Mouse (Mus musculus) layer of hippocampus, postnatal 14 days (tissue): Measurements from ENCODE around the gene Gm42715. TPM values are rescaled to one million over a fixed set of nuclear protein-coding genes. Genes with fewer than 3 reads are reported as not detected.
"Not testable (repeated sequence)": the region's sequence is repeated elsewhere in the genome, so short reads cannot be mapped to it uniquely, and the experiment has no call there.

Experiments used
- DNase-seq, 2 experiments: peaks; one replicate each; pipeline ENCODE4 v3.0.0; 2021 to 2022; ENCODE audit warnings: low spot score in 2 of 2, mixed read lengths in 1 of 2
- long read RNA-seq, 2 experiments: library from polyadenylated mRNA; stranded (forward); transcript quantifications; one replicate each; pipeline ENCODE4 v2.0.0; 2021
- total RNA-seq, 2 experiments: library from RNA; stranded (reverse); gene quantifications; 2 replicates each; pipeline ENCODE4 v1.2.3; 2021

Gm42715 gene
- total RNA-seq, result 10 to 100 TPM in 1 of 2 experiments, 1 to 10 TPM in 1; 9.8 to 11.0 TPM
- long read RNA-seq, experiment 1, partial matches to known transcripts, result 0 of 8 reads
- long read RNA-seq, experiment 1, other reads (novel, unspliced or antisense), result 8 of 8 reads
- long read RNA-seq, experiment 2, partial matches to known transcripts, result 0 of 1 reads
- long read RNA-seq, experiment 2, other reads (novel, unspliced or antisense), result 1 of 1 reads

DNA sequence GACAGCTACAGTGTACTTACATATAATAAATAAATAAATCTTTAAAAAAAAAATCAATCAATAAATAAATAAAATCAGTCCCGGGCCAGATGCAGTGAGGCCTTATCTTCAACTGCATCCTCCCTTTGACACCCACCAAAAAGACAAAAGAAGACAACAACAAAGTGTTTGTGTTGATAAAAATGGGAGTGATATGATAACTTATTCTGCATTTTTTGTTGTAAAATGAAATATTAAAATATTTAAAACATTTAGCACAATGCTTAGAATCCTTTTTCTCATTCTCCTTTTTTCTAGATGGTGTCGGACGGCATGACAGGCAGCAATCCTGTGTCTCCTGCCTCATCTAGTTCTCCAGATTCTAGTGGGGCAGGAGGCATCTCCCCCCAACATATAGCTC, at the start of gene Gm42715:
TSS of gene Gm42715 (plus strand) at position 301 of the 400 bp plus-strand sequence.
- DNase-seq, result no peak

- peak in 1 of 2 experiments; percentile 20 for DNase-seq
These were observed 49.2 kb upstream of the Gm42715 start for GRCm38 (mm10) chr7:127470011-127470715.

GRCm38 (mm10) chr7:127470743-127471645, 48.4 kb upstream of the Gm42715 start:
- peak; percentile 90 to 97 for DNase-seq

DNA sequence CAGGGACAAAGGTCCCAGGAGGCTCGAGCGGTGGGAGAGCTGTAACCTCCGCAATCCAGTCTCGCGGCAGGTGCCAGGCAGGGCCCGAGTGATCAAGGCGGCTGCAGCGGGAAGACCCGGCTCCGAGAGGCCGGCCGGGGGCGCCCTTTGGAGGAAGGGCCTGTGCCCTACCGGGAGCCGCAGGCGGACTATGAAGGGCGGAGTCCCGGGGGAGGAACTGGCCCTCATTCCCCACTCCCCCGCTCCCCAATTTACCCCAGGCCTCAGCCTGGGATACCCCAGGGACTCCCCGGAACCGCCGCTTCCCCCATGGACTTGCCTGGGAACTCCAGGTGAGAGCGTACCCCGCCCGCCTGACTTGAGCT, 47.8 kb upstream of the Gm42715 start:
- DNase-seq, result no peak

DNA sequence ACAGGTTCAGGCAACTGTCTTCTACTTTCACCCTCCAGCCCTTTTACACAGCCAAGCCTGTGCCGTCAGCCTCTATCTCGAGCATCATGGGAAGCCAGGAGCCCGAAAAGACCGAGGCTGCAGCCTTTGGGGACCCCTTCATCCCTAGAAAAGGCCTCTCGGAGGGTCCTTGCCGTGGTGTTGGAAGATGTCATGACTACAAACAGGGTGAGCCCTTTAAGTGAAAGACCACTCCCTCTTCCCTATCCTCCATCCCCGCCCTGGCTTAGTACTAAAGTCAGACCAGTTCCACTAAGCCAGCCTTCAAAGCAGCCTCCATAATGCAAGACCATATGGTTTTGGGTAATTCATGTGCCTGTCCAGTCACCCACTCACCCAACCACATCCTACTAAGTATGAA, 47.3 kb upstream of the Gm42715 start:
- DNase-seq, result peak in 1 of 2 experiments; percentile 25

GRCm38 (mm10) chr7:127473705-127474104, 45.7 kb upstream of the Gm42715 start:
- DNase-seq, result no peak

GRCm38 (mm10) chr7:127474378-127475070, 44.9 kb upstream of the Gm42715 start:
- no peak for DNase-seq

DNA sequence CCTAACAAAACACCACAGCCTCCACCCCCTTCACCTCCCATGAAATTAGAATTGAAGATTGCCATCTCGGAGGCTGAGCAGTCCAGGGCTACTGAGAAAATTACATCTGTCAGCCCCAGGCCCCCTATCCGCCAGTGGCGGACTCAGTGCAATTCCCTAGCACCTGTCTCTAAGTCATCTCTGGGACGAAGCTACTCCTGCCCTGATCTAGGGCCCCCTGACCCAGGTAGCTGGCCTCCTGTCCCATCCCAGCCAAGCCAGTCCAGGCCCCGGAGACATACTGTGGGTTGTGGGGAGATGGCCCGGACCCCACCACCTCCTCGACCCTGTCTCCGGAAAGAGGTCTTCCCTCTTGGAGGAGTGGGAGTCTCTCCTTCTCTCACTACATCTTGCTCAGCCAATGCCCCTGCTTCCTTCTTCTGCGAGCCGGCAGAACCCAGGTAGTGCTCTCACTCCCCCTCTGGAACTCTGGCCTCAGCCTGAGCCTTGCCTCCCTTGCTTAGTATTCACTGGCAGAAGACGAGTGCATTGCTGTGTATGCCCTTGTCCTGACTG, 44.1 kb upstream of the Gm42715 start:
- no peak for DNase-seq

GRCm38 (mm10) chr7:127476336-127476735, 43.0 kb upstream of the Gm42715 start:
- DNase-seq, result peak in 1 of 2 experiments; percentile 22

GRCm38 (mm10) chr7:127476855-127477254, 42.5 kb upstream of the Gm42715 start:
- no peak for DNase-seq

GRCm38 (mm10) chr7:127477687-127478634, 41.4 kb upstream of the Gm42715 start:
- DNase-seq, result peak; percentile 99 to 100

DNA sequence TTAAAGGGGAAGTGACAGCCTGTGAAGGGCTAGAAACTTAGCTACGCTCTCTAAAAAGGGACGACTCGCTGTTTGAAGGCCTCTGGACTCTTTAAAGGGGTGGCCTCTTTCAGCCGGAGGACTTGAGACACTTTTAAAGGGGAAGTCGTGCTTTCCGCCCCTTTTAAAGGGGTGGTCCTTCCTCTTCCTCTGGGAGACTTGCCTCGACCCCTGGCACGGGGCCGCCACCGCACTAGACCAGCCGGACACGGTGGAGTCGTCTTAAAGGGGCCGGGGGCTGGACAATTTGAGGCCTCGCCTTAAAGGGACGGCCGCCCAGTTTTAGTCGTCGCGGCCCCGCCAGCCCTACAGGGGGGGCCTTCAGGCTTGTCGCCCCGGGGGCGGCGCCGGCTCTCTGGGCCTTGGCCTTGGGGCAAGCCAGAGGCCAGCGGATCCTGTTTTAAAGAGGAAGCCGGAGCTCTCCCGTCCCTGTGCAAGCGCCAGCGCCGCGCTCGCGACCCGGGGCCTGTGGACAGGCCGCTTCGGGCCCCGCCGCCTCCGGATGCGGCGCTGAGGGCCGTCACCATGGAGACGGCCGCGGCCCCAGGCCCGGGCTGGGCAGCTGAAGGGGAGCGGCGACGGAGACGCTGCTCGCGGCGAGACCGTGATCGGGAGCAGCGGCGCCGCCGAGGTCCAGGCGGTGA, 40.6 kb upstream of the Gm42715 start, which contains the start of gene Fbrs:
TSS of gene Fbrs (plus strand) at position 565 of the 683 bp plus-strand sequence.
- peak; percentile 97 to 98 for DNase-seq

- DNase-seq, result peak in 1 of 2 experiments; percentile 29
These were observed 39.8 kb upstream of the Gm42715 start for GRCm38 (mm10) chr7:127479318-127480225.

DNA sequence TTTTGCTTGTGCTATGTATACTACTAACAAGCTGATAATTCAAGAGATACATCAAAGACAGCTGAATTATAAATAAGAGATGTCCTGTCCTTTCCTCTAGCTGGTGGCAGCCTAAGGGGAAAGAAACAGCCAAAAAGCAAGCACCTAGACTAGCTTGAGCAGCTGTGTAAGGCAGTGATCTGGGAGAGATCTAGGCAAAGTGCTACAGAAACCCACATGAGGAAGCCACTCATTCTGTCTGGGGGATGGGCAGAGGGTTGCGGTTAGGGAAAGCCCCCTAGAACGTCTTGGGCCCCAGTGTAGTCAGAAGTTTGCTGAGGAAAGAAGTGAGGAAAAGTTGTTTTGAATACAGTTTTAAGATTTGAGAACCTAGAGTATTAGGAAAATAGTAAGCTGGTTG, 39.1 kb upstream of the Gm42715 start:
- no peak for DNase-seq

DNA sequence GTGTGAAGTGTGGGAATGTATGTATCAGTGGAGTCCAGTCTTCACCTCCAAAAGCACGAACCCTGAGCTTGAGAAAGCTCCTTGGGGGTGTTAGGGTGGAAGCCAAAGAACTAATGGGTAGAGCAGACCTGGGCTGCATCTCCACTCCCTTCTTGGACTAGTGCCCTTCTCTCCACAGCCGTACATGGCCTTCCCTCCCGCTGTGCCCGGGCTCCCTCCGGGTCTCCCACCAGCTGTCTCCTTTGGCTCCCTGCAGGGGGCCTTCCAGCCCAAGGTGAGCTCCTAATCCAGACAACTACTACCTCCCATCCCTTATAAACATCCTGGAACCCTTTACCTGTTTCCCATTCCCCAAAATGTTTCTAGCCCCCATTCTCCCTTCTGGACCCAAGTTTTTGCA, 34.0 kb upstream of the Gm42715 start:
- DNase-seq, result no peak

- DNase-seq, result not testable (repeated sequence)
These were observed 31.0 kb upstream of the Gm42715 start for GRCm38 (mm10) chr7:127488364-127488763.

- DNase-seq, result no peak
These were observed 29.4 kb upstream of the Gm42715 start for GRCm38 (mm10) chr7:127489982-127490381.

- DNase-seq, result no peak
These were observed 27.5 kb upstream of the Gm42715 start for GRCm38 (mm10) chr7:127491846-127492245.
